Mouse (Mus musculus) testis, adult 2 months (tissue): Measurements from ENCODE around the gene 4930503B20Rik.

Experiments used
- CTCF ChIP-seq: fragments of 200-500 bp; IDR thresholded peaks from 2 replicates; pipeline ENCODE4 v1.5.1; 2012; ENCODE audit warnings: low read depth, mild to moderate bottlenecking, inconsistent platforms, low read length, moderate library complexity; ENCODE audit not compliant: control insufficient read depth, insufficient read depth, insufficient replicate concordance
- POLR2A ChIP-seq: fragments of 200-500 bp; IDR thresholded peaks from 2 replicates; pipeline ENCODE4 v1.6.1; 2012; ENCODE audit warnings: low read depth, mild to moderate bottlenecking, inconsistent platforms, low read length, moderate library complexity; ENCODE audit not compliant: control insufficient read depth

GRCm38 (mm10) chr3:146650716-146651115, 401 bp downstream of the 4930503B20Rik start:
- no peak for TF ChIP-seq CTCF
- TF ChIP-seq POLR2A = no peak
